Mouse (Mus musculus): Measurements from ENCODE around the gene Unc5c. TPM values are rescaled to one million over a fixed set of nuclear protein-coding genes. Genes with fewer than 3 reads are reported as not detected.

Unc5c gene
- total and polyA plus RNA-seq, 3 experiments = not detected

GRCm38 (mm10) chr3:141626935-141627638 is 162.1 kb downstream of the Unc5c start:
- no peaks in the 10 kb centered on the region for H3K36me3 ChIP-seq (replicated peaks in 1 of 2; ENCODE audit: control insufficient read depth in 1 of 2, insufficient read depth in 1 of 2, low read length in 1 of 2)
- TF ChIP-seq RCOR1 (conservative IDR thresholded peaks at IDR 0.05; ENCODE audit: low read depth, low read length) (no peak), BHLHE40 (IDR thresholded peaks at IDR 0.05; ENCODE audit: low read depth, low read length) (no peak), TCF12 (IDR thresholded peaks at IDR 0.05; ENCODE audit: low read depth, low read length) (no peak), JUN (IDR thresholded peaks at IDR 0.05; ENCODE audit: insufficient read depth, low read depth, low read length) (no peak), UBTF (IDR thresholded peaks at IDR 0.05; ENCODE audit: low read depth, low read length) (no peak), MAX (IDR thresholded peaks at IDR 0.05; ENCODE audit: low read length) (no peak), EP300 (IDR thresholded peaks at IDR 0.05; ENCODE audit: low read length) (no peak), ZNF384 (IDR thresholded peaks at IDR 0.05; ENCODE audit: low read depth, low read length) (no peak), HCFC1 (IDR thresholded peaks at IDR 0.05; ENCODE audit: low read depth, low read length) (no peak), ZMIZ1 (IDR thresholded peaks at IDR 0.05; ENCODE audit: low read depth, low read length) (no peak), NRF1 (IDR thresholded peaks at IDR 0.05; ENCODE audit: low read depth, low read length) (no peak)
- H3K4me3 ChIP-seq (replicated peaks in 1 of 3; ENCODE audit: low read depth in 2 of 3, low read length in 2 of 3, poor library complexity in 1 of 3) = no peak overlapping the region
- H3K27me3 ChIP-seq (replicated peaks) = no peaks in the 10 kb centered on the region
- no peak overlapping the region for H3K4me2 ChIP-seq (ENCODE audit: insufficient read depth, low read depth, poor library complexity, severe bottlenecking)
- no peak for DNase-seq (ENCODE audit: extremely low read depth)
- no peak overlapping the region for H3K27ac ChIP-seq (ENCODE audit: insufficient read depth, low read depth)
- in situ Hi-C loops (cut with MboI; ENCODE audit: low pct_ligation_motif_present, low pct_unique_long_range_greater_than_20kb, low sequenced_read_pairs) (no loop called here), dilution Hi-C loops (cut with MboI; ENCODE audit: extremely low pct_ligation_motif_present, extremely low pct_unique_long_range_greater_than_20kb, low sequenced_read_pairs) (no loop called here)
- no peaks in the 10 kb centered on the region for H3K79me2 ChIP-seq (replicated peaks; ENCODE audit: control insufficient read depth, extremely low read depth, insufficient read depth, poor library complexity, severe bottlenecking)
- H3K4me1 ChIP-seq (ENCODE audit: control insufficient read depth in 1 of 2, insufficient read depth in 2 of 2) = no peaks in the 10 kb centered on the region
- no peaks in the 10 kb centered on the region for H3K9me3 ChIP-seq (replicated peaks; ENCODE audit: low read length)
- H3K9ac ChIP-seq (ENCODE audit: insufficient read depth, low read depth) = no peak overlapping the region

GRCm38 (mm10) chr3:141627639-141627977 is 162.6 kb downstream of the Unc5c start:
- no peaks in the 10 kb centered on the region for H3K36me3 ChIP-seq (replicated peaks in 1 of 2; ENCODE audit: control insufficient read depth in 1 of 2, insufficient read depth in 1 of 2, low read length in 1 of 2)
- no peaks in the 10 kb centered on the region for H3K79me2 ChIP-seq (replicated peaks; ENCODE audit: control insufficient read depth, extremely low read depth, insufficient read depth, poor library complexity, severe bottlenecking)
- H3K9me3 ChIP-seq (replicated peaks; ENCODE audit: low read length) = no peaks in the 10 kb centered on the region
- H3K9ac ChIP-seq (ENCODE audit: insufficient read depth, low read depth) = no peak overlapping the region
- H3K4me3 ChIP-seq (replicated peaks in 1 of 3; ENCODE audit: low read depth in 2 of 3, low read length in 2 of 3, poor library complexity in 1 of 3) = no peak overlapping the region
- dilution Hi-C loops (cut with MboI; ENCODE audit: extremely low pct_ligation_motif_present, extremely low pct_unique_long_range_greater_than_20kb, low sequenced_read_pairs) (no loop called here), in situ Hi-C loops (cut with MboI; ENCODE audit: low pct_ligation_motif_present, low pct_unique_long_range_greater_than_20kb, low sequenced_read_pairs) (no loop called here)
- DNase-seq (ENCODE audit: extremely low read depth) = no peak
- no peaks in the 10 kb centered on the region for H3K27me3 ChIP-seq (replicated peaks)
- no peaks in the 10 kb centered on the region for H3K4me1 ChIP-seq (ENCODE audit: control insufficient read depth in 1 of 2, insufficient read depth in 2 of 2)
- TF ChIP-seq POLR2AphosphoS2 (IDR thresholded peaks at IDR 0.05; ENCODE audit: low read depth, low read length) = no peak
- no peak for TF ChIP-seq CTCF (conservative IDR thresholded peaks at IDR 0.05 in 1 of 2, IDR thresholded peaks at IDR 0.05 in 1 of 2; ENCODE audit: low read depth in 2 of 2, low read length in 2 of 2)
- TF ChIP-seq MAZ (IDR thresholded peaks at IDR 0.05; ENCODE audit: low read depth, low read length) = no peak
- no peak for TF ChIP-seq NELFE (IDR thresholded peaks at IDR 0.05; ENCODE audit: low read depth, low read length)
- no peak for TF ChIP-seq ETS1 (conservative IDR thresholded peaks at IDR 0.05; ENCODE audit: low read depth, low read length)
- no peak for TF ChIP-seq MXI1 (IDR thresholded peaks at IDR 0.05; ENCODE audit: low read depth, low read length)
- no peak for TF ChIP-seq MEF2A (IDR thresholded peaks at IDR 0.05; ENCODE audit: borderline replicate concordance, low read depth, low read length)
- TF ChIP-seq SIN3A (IDR thresholded peaks at IDR 0.05; ENCODE audit: low read length) = no peak
- TF ChIP-seq USF1 (IDR thresholded peaks at IDR 0.05; ENCODE audit: low read depth, low read length) = no peak
- TF ChIP-seq ZKSCAN1 (IDR thresholded peaks at IDR 0.05; ENCODE audit: borderline replicate concordance, low read depth, low read length) = no peak
- no peak for TF ChIP-seq ZMIZ1 (IDR thresholded peaks at IDR 0.05; ENCODE audit: low read depth, low read length)
- no peak for TF ChIP-seq POLR2A (IDR thresholded peaks at IDR 0.05; ENCODE audit: low read depth, low read length)
- no peak for TF ChIP-seq E2F4 (IDR thresholded peaks at IDR 0.05; ENCODE audit: insufficient replicate concordance, low read depth, low read length)
- H3K4me2 ChIP-seq (ENCODE audit: insufficient read depth, low read depth, poor library complexity, severe bottlenecking) = no peak overlapping the region
- H3K27ac ChIP-seq (ENCODE audit: insufficient read depth, low read depth) = no peak overlapping the region

Measured in CH12.LX (cell line).